Mouse (Mus musculus) heart, adult 2 months (tissue): ENCODE measurements around the gene Ptcra.

Experiments
- CTCF ChIP-seq: fragments of 200-600 bp; IDR thresholded peaks from 2 replicates; pipeline ENCODE4 v1.8.1; 2022; ENCODE audit warnings: antibody characterized with exemption, mild to moderate bottlenecking, moderate library complexity
- EP300 ChIP-seq: fragments of 200-500 bp; IDR thresholded peaks from 2 replicates; pipeline ENCODE4 v1.6.1; 2011; ENCODE audit warnings: low read depth, low read length, control low read depth; ENCODE audit not compliant: insufficient read depth
- POLR2A ChIP-seq: fragments of 200-500 bp; IDR thresholded peaks from 2 replicates; pipeline ENCODE4 v1.6.1; 2011; ENCODE audit warnings: mild to moderate bottlenecking, low read depth, low read length, control low read depth; ENCODE audit not compliant: insufficient read depth

DNA sequence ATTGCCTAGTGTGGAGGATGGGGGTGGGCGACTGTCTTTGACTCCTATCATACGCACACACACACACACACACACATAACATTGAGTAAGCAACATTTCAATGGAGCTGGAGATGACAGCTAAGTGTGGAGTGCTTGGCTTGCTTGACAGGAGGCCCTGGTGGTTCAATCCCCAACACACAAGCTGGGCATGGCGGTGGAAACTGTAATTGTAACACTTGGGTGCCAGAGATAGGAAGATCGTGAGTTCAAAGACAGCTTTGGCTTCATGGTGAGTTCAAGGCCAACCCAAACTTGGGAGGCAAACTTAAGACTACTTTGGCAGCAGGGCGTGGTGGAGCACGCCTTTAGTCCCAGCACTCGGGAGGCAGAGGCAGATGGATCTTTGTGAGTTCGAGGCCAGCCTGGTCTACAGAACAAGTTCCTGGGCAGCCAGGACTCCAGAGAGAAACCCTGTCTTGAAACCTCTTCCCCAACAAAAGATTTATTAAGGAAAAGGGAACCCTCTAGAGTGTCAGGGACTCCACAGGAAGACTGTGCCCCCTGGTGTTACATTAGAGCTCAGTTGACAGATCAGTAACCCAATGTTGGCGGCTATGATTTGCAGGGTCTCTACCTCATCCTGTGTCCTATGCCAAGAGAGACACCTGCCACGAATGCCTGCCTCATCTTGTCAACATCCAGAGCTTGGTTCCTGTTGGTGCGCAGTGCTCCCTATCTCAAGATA lies 48.6 kb downstream of the Ptcra start:
- TF ChIP-seq CTCF (peak; percentile 69), POLR2A (no peak), EP300 (no peak)
